Mouse (Mus musculus) cortical plate, adult 2 months (tissue): ENCODE results near the gene Olfr1438-ps1.

ENCODE experiments used
- CTCF ChIP-seq: fragments of 200-500 bp; IDR thresholded peaks from 2 replicates; pipeline ENCODE4 v1.5.1; 2011; ENCODE audit warnings: mild to moderate bottlenecking, control low read depth, low read length; ENCODE audit not compliant: insufficient read depth; ENCODE audit errors: extremely low read depth
- POLR2A ChIP-seq: fragments of 200-500 bp; IDR thresholded peaks from 2 replicates; pipeline ENCODE4 v1.6.1; 2011; ENCODE audit warnings: mild to moderate bottlenecking, low read length, control low read depth; ENCODE audit not compliant: insufficient read depth; ENCODE audit errors: extremely low read depth

- TF ChIP-seq CTCF (no peak), POLR2A (no peak)
Observed at GRCm38 (mm10) chr19:12279554-12279953, 56.2 kb downstream of the Olfr1438-ps1 start, which contains the start of gene Olfr1434.
